Comparison of ENCODE assay signal across 10 mouse cellular contexts in genomic region chr2:33966389-33966983, GRCm38 (mm10).
DNase-seq lines count a peak whose midpoint lies in the region; ATAC-seq and TF ChIP-seq lines count a peak whose summit lies in the region.
"Had no signal": no experiment of that assay in that cellular context is flagged by ENCODE, and none has a peak within 500 bp of the region (broad histone marks: within the 10 kb centered on the region; RNA-seq: fewer than 3 reads in every experiment).

No protein-coding gene starts in this region.

- no peak overlapping the region for H3K9ac ChIP-seq in heart, postnatal 0 days (replicated peaks; ENCODE audit: low read depth, low read length)
- H3K9ac ChIP-seq in hindbrain, embryonic 12.5 days: no peak overlapping the region
- H3K9ac ChIP-seq in midbrain, embryonic 13.5 days (replicated peaks): no peak overlapping the region

- 18% methylated on average over 35 of the region's 35 CpGs for WGBS in heart, postnatal 0 days
- 14% methylated on average over 35 of the region's 35 CpGs for WGBS in hindbrain, embryonic 12.5 days
- WGBS in midbrain, embryonic 13.5 days: 30% methylated on average over 35 of the region's 35 CpGs

- no peaks in the 10 kb centered on the region for H3K9me3 ChIP-seq in heart, postnatal 0 days (replicated peaks; ENCODE audit: control insufficient read depth, low read length)
- 0 out of 2 replicates have a peak, but pooled peaks cover 4% of the 10 kb centered on the region for H3K9me3 ChIP-seq in hindbrain, embryonic 12.5 days (replicated peaks)
- H3K9me3 ChIP-seq in midbrain, embryonic 13.5 days: no peaks in the 10 kb centered on the region
- H3K9me3 ChIP-seq: G1E had no signal

- H3K27me3 ChIP-seq in heart, postnatal 0 days (ENCODE audit: control insufficient read depth, insufficient read depth, low read length): peaks cover 22% of the 10 kb centered on the region; the same call in 1 of the 2 replicates
- H3K27me3 ChIP-seq in hindbrain, embryonic 12.5 days: peaks cover 12% of the 10 kb centered on the region; the same call in 1 of the 2 replicates
- H3K27me3 ChIP-seq in midbrain, embryonic 13.5 days: no peaks in the 10 kb centered on the region; the same call in 1 of the 2 replicates

- no peak for TF ChIP-seq CTCF in heart, postnatal 0 days (IDR thresholded peaks at IDR 0.05; ENCODE audit: low read depth)

- H3K4me3 ChIP-seq in heart, postnatal 0 days (ENCODE audit: low read depth, low read length): no peak overlapping the region
- no peak overlapping the region for H3K4me3 ChIP-seq in hindbrain, embryonic 12.5 days
- no peak overlapping the region for H3K4me3 ChIP-seq in midbrain, embryonic 13.5 days (replicated peaks)

- no peak overlapping the region for H3K27ac ChIP-seq in heart, postnatal 0 days (ENCODE audit: low read depth)
- peak overlapping the region; percentile 84 for H3K27ac ChIP-seq in hindbrain, embryonic 12.5 days
- peak overlapping the region; percentile 54 for H3K27ac ChIP-seq in midbrain, embryonic 13.5 days

- H3K36me3 ChIP-seq in heart, postnatal 0 days (replicated peaks; ENCODE audit: control insufficient read depth, insufficient read depth, low read length): no peaks in the 10 kb centered on the region
- H3K36me3 ChIP-seq in hindbrain, embryonic 12.5 days: no peaks in the 10 kb centered on the region
- H3K36me3 ChIP-seq in midbrain, embryonic 13.5 days: no peaks in the 10 kb centered on the region
- H3K36me3 ChIP-seq: G1E had no signal

- intact Hi-C loops in heart, postnatal 36 days (cut with DNase I): no loop called here

- no peak for ATAC-seq in heart, postnatal 0 days (ENCODE audit: insufficient read depth, low read depth)
- ATAC-seq in hindbrain, embryonic 12.5 days (ENCODE audit: low FRiP score): peak; percentile 57
- ATAC-seq in midbrain, embryonic 13.5 days: peak; percentile 39
- ATAC-seq: inflammation-experienced regulatory T-cells, adult 6 months had no signal

- TF ChIP-seq EP300 in heart, postnatal 0 days (IDR thresholded peaks at IDR 0.05; ENCODE audit: low read depth): no peak

- no peaks in the 10 kb centered on the region for H3K4me1 ChIP-seq in heart, postnatal 0 days (ENCODE audit: control insufficient read depth, insufficient read depth)
- H3K4me1 ChIP-seq in hindbrain, embryonic 12.5 days: peaks cover 19% of the 10 kb centered on the region
- H3K4me1 ChIP-seq in midbrain, embryonic 13.5 days (replicated peaks): peaks cover 30% of the 10 kb centered on the region

- H3K4me2 ChIP-seq in heart, postnatal 0 days (ENCODE audit: low read depth, low read length): peak overlapping the region; percentile 14; the same call in 1 of the 2 replicates
- peak overlapping the region; percentile 39 for H3K4me2 ChIP-seq in hindbrain, embryonic 12.5 days (replicated peaks)
- peak overlapping the region; percentile 19 for H3K4me2 ChIP-seq in midbrain, embryonic 13.5 days (replicated peaks)

- DNase-seq in heart, postnatal 0 days (ENCODE audit: low spot score): no peak
- no peak for DNase-seq in heart, postnatal 36 days
- peak; percentile 50 for DNase-seq in embryo, embryonic 11 days
- DNase-seq in frontal cortex, postnatal 36 days (ENCODE audit: low spot score in 2 of 2): no peak
- DNase-seq in adrenal gland, postnatal 14 days: no peak
- DNase-seq in urinary bladder, adult 2 months (ENCODE audit: low spot score): no peak
